Mouse (Mus musculus): ENCODE results near the gene Stk32b. TPM values are rescaled to one million over a fixed set of nuclear protein-coding genes. Genes with fewer than 3 reads are reported as not detected.

Gene Stk32b
- total RNA-seq, 2 experiments from 2014 or later, result not detected

- ATAC-seq (replicated peaks; ENCODE audit: low FRiP score, low TSS enrichment, poor library complexity, severe bottlenecking), result no peak
These were observed 297.9 kb downstream of the Stk32b start for GRCm38 (mm10) chr5:37419028-37419427.

Other genes starting within 250 kb of the Stk32b start
- gene Cytl1, start 18.3 kb upstream of the Stk32b start, total RNA-seq (2014; fragmentation: Nextera tagmentation), result not detected in 2 replicates
- not detected in 2 replicates for gene Cytl1, start 18.3 kb upstream of the Stk32b start, total RNA-seq (2017)
- not detected in 2 replicates for gene Msx1, start 107.4 kb upstream of the Stk32b start, total RNA-seq (2014; fragmentation: Nextera tagmentation)
- not detected in 2 replicates for gene Msx1, start 107.4 kb upstream of the Stk32b start, total RNA-seq (2017)